Mouse (Mus musculus) forelimb bud, embryonic 11.5 days (tissue): ENCODE data around the gene Tfap2a.

Source experiments
- DNase-seq: peaks from one replicate; pipeline ENCODE4 v3.0.0-alpha.2; 2012; ENCODE audit warnings: low read depth, low spot score

Tfap2a gene

DNA sequence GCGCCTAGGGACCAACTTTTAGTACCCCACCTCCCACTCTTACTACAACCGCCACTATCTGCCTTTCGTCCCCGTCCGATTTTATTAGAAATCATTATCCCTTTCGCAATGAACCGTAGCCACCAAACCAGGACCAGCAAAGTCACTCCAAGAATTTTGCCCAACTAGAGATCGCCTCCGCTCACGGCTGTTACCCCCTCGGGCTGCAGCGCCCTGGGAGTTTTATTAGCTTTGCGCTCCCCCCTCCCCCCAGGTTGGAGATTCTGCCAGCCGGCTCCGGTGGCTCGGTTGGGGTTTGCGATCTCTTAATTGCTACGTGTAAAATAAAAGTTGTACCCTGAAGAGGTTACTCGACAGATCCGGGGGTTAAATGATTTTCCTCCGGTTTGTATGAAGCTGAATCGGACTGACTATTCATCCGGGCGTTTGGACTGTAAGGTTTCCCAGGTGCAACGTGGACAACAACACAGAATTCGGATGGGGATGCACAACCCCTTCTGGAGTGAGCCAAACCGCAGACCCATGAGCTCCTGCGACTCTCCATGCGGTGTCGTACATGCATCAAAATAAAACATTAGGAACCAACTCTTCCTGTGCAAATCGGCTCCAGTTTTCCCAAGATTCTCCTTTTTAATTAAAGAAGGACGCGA lies 3.7 kb downstream of the Tfap2a start:
- no peak for DNase-seq

DNA sequence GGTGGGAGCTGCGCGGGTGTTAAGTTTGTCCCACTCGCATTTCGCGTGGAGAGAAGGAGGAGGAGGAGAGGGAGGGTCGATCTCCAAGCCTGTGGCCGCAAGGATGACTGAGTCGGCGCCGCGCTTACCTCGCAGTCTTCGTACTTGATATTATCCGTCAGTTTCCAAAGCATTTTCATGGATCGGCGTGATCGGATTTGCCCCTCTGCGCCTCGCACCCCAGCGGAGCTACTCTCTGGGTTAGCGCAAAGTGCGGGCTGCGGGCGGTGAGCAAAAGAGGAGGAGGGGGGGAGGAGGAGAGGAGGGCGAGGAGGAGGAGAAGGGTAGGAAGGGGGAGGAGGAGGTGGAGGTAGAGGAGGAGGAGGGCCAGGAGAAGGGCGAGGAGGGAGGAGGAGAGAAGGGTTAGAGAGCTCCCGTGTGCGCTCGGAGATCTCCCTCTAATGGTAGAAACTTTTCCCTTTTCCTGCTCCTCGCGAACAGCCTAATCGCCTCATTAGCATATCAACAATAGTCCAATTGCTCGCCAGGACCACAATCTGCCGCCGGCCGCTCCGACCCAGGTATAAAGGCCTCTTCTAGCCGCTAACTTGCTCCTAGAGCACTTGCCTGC lies 4.5 kb downstream of the Tfap2a start:
- DNase-seq = no peak

GRCm38 (mm10) chr13:40732816-40733541 lies 5.2 kb downstream of the Tfap2a start:
- DNase-seq = no peak

DNA sequence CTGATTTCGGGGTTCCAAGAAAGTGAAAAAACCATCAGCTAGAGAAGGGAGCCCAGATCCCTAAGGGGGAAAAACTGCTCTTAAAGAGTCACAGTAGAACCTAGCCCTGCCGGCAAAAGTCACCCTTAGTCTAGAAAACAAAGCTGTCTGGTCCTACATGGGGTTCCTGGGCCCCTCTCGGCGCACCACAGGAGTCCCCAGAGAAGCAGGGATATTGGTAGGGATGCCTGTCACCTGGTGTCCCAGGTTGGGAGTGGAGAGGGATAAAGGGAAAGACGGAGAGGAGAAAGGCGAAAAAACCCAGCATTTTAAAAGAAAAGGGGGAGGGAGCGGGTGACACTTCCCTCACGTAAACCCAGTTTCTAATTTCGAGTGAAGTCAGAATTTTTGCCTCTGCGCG lies 6.1 kb downstream of the Tfap2a start:
- no peak for DNase-seq

DNA sequence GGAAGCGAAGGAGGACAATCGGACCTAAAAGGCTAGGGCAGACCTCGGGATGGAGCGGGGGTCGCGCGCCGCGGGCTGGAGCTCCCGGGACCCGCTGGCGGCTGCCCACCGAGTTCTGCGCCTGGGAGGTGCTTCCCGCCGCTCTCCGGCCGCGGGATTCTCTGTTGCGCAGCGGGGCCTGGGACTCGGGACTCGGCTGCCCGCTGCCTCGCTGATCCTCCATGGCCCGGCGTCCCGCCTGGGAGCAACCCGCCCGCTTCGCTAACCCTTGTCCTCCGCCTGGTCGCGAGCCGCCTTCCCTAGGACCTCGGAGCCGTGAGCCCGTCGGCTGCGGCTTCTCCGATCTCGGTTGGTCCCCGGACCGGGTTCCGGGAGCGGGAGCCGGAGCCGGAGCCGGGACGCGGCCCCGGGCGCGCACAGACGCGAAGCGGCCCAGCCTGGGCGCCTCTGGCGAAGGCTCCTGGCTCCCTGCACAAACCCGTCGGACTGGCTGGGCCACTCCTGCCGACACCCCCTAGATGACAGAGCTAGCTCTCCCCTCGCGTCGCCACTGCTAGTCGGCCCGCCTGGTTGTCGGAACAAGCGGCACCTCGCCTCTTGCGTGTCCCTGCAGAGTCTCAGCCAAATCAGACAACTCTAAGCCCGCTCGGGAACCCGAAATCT lies 6.9 kb downstream of the Tfap2a start:
- DNase-seq = no peak

GRCm38 (mm10) chr13:40730651-40731178 lies 7.5 kb downstream of the Tfap2a start:
- DNase-seq = peak; percentile 78

DNA sequence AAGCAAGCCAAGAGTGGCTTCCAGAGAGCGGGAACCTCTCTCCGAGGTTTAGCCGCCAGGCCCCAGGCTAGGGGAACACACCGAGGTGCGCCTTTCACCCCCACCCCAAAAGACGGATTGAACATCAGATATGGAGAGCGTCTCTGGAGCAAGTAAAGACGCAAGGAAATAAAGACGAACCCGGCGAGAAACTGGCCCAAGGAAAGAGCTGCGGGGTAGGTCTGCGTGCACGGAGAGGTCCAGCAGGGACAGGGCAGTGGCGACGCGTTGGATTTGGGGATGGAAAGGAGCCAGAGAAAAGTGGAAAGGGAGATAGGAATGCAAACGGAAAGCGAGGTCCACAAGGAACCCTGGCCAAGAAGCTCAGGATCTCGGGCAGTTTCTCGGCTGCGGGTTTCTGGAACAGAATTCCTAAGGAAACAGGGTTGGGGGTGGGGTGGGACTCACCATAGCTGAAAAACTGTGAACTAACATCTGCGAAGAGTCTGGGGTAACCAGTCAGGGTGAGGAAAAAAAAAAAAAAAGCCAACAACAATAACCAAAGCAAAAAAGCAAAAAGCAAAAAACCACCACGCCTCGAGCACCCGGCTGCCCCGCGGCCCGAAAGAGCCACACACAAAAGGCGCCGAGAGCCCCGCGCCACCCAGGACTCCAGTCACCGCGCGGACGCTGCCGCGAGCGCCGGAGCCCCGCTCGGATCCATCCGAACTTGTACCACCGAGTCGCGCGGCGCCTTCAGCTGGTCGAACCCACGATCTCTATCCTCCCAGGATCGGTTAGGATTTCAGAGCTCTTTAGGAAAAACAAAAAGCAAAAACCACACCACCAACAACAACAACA lies 8.4 kb downstream of the Tfap2a start:
- no peak for DNase-seq

DNA sequence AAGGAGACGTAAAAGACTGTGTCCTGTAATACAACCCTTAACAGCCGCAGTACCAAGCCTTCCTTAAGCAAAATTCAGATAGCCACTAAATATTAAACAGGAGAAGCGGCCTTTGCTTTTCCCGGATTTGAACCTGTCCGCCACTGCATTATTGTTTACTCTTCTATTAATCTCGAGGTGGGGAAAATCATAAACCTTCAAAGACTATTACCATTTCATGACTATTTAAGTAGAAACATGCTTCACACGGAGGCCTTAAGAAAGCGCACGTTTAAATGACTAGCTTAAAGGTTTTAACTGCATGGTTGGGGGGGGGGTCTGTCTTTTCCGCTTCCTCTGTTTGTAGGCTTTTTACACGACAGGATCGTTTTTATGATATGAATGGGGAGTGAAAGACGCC lies 9.1 kb downstream of the Tfap2a start:
- DNase-seq = no peak

DNA sequence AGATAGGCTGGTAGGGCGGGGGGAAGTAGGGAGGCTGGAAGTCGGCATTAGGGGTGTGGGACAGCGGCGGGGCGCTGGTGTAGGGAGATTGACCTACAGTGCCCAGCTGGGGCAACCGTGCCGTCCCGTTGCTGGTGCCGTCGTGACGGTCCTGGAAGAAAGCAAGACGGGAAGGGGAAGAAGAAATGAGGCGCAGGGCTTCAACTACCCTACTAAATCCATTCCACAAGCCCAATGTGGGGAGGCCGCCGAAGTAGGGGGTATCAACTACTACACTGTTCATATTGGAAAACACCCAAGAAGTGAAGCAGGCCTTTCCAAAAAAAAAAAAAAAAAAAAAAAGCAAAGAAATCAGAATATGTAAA lies 9.6 kb downstream of the Tfap2a start:
- DNase-seq = no peak

GRCm38 (mm10) chr13:40727731-40728625 lies 10.2 kb downstream of the Tfap2a start:
- DNase-seq = no peak

DNA sequence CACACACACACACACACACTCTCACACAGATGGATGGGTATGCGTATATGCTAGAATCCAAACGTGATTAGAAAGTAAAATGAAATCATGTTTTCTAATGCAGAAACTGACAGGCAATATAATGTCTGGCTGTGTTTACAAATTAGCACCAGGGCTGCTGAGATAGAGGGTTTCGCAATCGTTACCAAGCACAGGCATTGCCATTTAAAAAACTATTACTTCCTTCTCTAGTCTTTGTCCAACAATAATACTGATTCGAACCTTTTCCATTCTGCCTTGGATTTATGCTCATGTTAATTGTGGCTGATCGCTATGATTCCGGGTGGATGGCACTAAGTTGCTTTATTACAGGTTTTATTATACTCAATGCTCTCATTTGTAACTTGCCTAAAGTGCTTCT lies 12.3 kb downstream of the Tfap2a start:
- DNase-seq = no peak

- DNase-seq = no peak
Measured at GRCm38 (mm10) chr13:40723598-40723920, 14.6 kb downstream of the Tfap2a start.

- peak; percentile 96 for DNase-seq
Measured at GRCm38 (mm10) chr13:40722741-40723597, 15.2 kb downstream of the Tfap2a start.

DNA sequence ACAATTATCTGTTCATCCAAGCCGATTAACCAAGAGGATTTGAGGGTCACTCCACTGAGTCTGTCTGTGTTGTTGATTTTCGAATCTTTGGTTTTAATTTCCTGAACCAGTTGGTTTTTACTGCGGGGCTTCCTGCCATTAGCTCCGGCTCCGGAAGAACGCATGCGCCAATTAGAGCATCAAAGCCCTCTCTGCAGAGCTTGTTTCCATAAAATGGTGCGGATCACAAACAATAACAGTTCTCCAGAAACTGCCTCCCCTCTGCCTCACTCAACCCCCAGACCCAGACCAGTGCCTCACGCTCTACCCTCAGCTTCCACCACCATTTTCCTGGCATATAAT lies 18.5 kb downstream of the Tfap2a start:
- DNase-seq = no peak

- DNase-seq = no peak
Measured at GRCm38 (mm10) chr13:40719066-40719740, 19.0 kb downstream of the Tfap2a start.

DNA sequence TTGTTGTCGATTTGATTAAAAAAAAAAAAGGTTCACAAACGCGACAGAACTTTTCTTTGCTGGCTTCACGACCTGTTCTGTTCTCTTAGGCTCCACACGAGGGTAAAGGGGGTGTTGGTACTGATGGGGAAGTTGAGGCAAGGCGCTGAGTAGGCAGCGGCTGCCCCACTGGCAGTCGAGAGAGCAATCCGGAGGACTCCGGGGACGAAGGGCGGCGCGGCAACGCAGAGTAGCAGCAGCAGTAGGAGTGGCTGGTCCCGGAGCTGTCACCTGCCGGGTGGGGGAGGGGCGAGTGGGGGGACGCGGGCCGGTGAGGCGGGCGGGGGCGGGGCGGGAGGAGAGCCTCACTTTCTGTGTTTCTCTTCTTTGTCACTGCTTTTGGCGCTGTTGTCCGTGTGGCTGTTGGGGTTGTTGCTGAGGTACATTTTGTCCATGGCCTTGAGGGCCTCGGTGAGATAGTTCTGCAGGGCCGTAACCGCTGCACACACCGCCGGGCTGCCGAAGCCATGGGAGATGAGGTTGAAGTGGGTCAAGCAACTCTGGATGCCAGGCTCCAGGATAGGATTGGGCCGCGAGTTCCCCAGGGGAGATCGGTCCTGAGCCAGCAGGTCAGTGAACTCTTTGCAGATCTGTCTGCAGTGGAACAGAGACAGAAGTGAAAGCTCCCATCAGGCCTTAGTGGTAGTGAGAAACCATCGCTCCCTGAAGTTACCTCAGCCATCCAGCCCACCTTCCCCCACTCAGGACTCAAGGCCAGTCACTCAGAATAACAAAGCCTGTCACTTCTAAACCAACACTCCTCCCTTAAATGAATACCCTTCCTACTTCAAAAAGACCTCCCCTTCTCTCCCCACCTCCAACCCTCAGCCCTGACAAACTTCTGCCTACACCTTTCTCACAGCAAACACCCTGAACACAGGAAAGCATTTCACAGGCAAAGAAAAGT lies 21.1 kb downstream of the Tfap2a start:
- no peak for DNase-seq

DNA sequence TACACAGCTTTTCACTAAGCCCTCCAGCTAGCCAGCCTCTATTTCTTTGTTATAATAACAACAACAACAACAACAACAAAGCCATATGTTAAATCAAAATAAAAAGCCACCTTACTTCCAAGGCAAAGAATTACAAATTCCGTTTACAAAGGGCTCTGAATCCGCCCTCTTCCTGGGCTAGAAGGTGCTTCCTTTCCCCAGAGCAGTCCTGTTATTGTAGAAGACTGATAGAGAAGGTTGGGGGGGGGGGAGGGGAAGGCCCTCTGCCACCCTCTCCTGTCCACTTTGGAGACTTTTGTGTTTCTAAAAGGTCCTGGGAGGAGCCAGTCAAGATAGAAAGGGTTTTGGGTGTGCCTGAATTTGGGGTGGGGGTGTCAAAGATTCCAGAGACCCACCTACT lies 23.6 kb downstream of the Tfap2a start:
- no peak for DNase-seq

GRCm38 (mm10) chr13:40713681-40714080 lies 24.5 kb downstream of the Tfap2a start:
- DNase-seq = no peak
